Mouse (Mus musculus): ENCODE data around the gene Ntf5. TPM values are rescaled to one million over a fixed set of nuclear protein-coding genes. Genes with fewer than 3 reads are reported as not detected.
A peak's percentile ranks its signal among the peaks of the same experiment; 100 is the strongest.

Gene Ntf5
- polyA plus RNA-seq, 1 experiment from 2014 or later = 2.0 TPM

GRCm38 (mm10) chr7:45426556-45426955 is 13.1 kb downstream of the Ntf5 start:
- Histone ChIP-seq H3K27me3 (replicated peaks; ENCODE audit: control insufficient read depth, insufficient read depth, low read length) (no peaks in the 10 kb centered on the region), H3K4me1 (replicated peaks; ENCODE audit: control insufficient read depth, insufficient read depth, low read length) (no peaks in the 10 kb centered on the region), H3K36me3 (ENCODE audit: control insufficient read depth, insufficient read depth) (peaks cover 91% of the 10 kb centered on the region), H3K4me2 (replicated peaks; ENCODE audit: low read depth) (no peak overlapping the region), H3K4me3 (ENCODE audit: low read depth, low read length) (no peak overlapping the region), H3K9ac (ENCODE audit: low read depth, low read length) (no peak overlapping the region), H3K9me3 (ENCODE audit: control insufficient read depth) (no peaks in the 10 kb centered on the region), H3K27ac (ENCODE audit: low read depth, low read length) (no peak overlapping the region)
- 89% methylated on average over 8 of the region's 8 CpGs for WGBS
- no peak for TF ChIP-seq CTCF (IDR thresholded peaks at IDR 0.05; ENCODE audit: low read depth)
- ATAC-seq = no peak

DNA sequence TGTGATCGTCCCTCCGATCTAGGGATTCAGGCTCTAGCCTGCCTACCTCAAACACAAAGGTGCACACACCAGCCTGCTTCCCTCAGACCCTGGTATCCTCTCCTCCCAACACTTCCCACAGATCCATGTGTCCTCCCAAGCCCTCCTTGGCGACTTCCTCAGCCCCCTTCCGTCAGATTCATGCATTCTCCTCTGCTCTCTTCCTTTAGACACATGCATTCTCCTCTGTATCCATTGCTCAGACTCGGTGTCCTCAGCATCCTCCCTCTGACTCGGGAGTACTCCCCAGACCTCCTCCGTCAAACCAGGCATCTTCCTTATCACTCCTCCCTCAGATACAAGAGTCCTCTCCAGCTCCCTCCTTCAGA is 20.3 kb downstream of the Ntf5 start:
- Histone ChIP-seq H3K9me3 (ENCODE audit: control insufficient read depth) (no peaks in the 10 kb centered on the region), H3K4me1 (replicated peaks; ENCODE audit: control insufficient read depth, insufficient read depth, low read length) (peaks cover 4% of the 10 kb centered on the region; the same call in 1 of the 2 replicates), H3K9ac (ENCODE audit: low read depth, low read length) (peak overlapping the region; percentile 61), H3K4me3 (ENCODE audit: low read depth, low read length) (peak overlapping the region; percentile 77), H3K27ac (ENCODE audit: low read depth, low read length) (peak overlapping the region; percentile 79; the same call in 1 of the 2 replicates), H3K36me3 (ENCODE audit: control insufficient read depth, insufficient read depth) (peaks cover 27% of the 10 kb centered on the region), H3K4me2 (replicated peaks; ENCODE audit: low read depth) (peak overlapping the region; percentile 81), H3K27me3 (replicated peaks; ENCODE audit: control insufficient read depth, insufficient read depth, low read length) (no peaks in the 10 kb centered on the region)
- WGBS = 1% methylated on average over 7 of the region's 7 CpGs
- no peak for ATAC-seq
- no peak for TF ChIP-seq CTCF (IDR thresholded peaks at IDR 0.05; ENCODE audit: low read depth)

GRCm38 (mm10) chr7:45434203-45435015 is 20.9 kb downstream of the Ntf5 start, which contains the start of gene Gys1:
Gene Gys1 (plus strand): TSS chr7:45434844.
- Histone ChIP-seq H3K9ac (ENCODE audit: low read depth, low read length) (peak within 1 kb of the TSS; percentile 61), H3K4me1 (replicated peaks; ENCODE audit: control insufficient read depth, insufficient read depth, low read length) (peaks cover 4% of the 10 kb centered on the region; the same call in 1 of the 2 replicates), H3K4me2 (replicated peaks; ENCODE audit: low read depth) (peak within 1 kb of the TSS; percentile 81), H3K27ac (ENCODE audit: low read depth, low read length) (peak within 1 kb of the TSS; percentile 79), H3K36me3 (ENCODE audit: control insufficient read depth, insufficient read depth) (peaks cover 25% of the 10 kb centered on the region), H3K27me3 (replicated peaks; ENCODE audit: control insufficient read depth, insufficient read depth, low read length) (no peaks in the 10 kb centered on the region), H3K9me3 (ENCODE audit: control insufficient read depth) (no peaks in the 10 kb centered on the region), H3K4me3 (ENCODE audit: low read depth, low read length) (peak within 1 kb of the TSS; percentile 77)
- peak; percentile 98 for TF ChIP-seq CTCF (IDR thresholded peaks at IDR 0.05; ENCODE audit: low read depth)
- ATAC-seq = peak; percentile 98
- WGBS = under 1% methylated on average over 45 of the region's 45 CpGs

DNA sequence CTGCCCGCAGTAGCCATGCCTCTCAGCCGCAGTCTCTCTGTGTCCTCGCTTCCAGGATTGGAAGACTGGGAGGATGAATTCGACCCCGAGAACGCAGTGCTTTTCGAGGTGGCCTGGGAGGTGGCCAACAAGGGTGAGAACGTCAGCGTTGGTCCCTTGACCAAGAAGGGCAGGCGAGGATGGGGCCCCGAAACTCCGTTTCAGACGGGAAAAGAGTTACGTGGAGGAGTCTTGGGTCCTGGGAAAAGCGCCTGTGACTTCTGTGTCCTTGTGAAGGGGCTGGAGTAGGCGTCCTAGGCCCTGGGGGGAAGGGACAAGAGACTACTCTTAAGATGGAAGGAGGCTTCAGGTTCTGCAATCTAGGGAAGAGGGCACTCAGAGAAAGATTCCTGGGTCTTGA is 21.5 kb downstream of the Ntf5 start:
- TF ChIP-seq CTCF (IDR thresholded peaks at IDR 0.05; ENCODE audit: low read depth) = no peak
- ATAC-seq = no peak
- no peaks in the 10 kb centered on the region for H3K27me3 ChIP-seq (replicated peaks; ENCODE audit: control insufficient read depth, insufficient read depth, low read length)
- no peaks in the 10 kb centered on the region for H3K9me3 ChIP-seq (ENCODE audit: control insufficient read depth)
- peaks cover 4% of the 10 kb centered on the region; the same call in 1 of the 2 replicates for H3K4me1 ChIP-seq (replicated peaks; ENCODE audit: control insufficient read depth, insufficient read depth, low read length)
- H3K4me3 ChIP-seq (ENCODE audit: low read depth, low read length) = peak overlapping the region; percentile 77
- 1% methylated on average over 16 of the region's 16 CpGs for WGBS
- H3K36me3 ChIP-seq (ENCODE audit: control insufficient read depth, insufficient read depth) = peaks cover 24% of the 10 kb centered on the region
- peak overlapping the region; percentile 61 for H3K9ac ChIP-seq (ENCODE audit: low read depth, low read length)
- H3K4me2 ChIP-seq (replicated peaks; ENCODE audit: low read depth) = peak overlapping the region; percentile 81
- peak overlapping the region; percentile 42; the same call in 1 of the 2 replicates for H3K27ac ChIP-seq (ENCODE audit: low read depth, low read length)

DNA sequence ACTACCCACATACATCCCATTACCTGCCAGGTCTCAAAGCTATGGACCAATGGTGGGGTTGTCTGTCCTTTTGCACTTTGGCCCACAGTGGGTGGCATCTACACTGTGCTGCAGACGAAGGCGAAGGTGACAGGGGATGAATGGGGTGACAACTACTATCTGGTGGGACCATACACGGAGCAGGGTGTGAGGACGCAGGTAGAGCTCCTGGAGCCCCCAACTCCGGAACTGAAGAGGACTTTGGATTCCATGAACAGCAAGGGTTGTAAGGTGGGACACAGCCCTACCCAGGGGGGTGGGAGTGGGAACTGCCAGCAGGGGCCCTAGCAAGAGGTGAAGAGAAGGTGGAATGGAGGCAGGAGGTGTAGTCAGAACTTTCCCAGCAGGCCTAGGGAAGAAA is 22.9 kb downstream of the Ntf5 start:
- no peak for ATAC-seq
- H3K36me3 ChIP-seq (ENCODE audit: control insufficient read depth, insufficient read depth) = peaks cover 22% of the 10 kb centered on the region
- H3K27ac ChIP-seq (ENCODE audit: low read depth, low read length) = no peak overlapping the region
- H3K4me1 ChIP-seq (replicated peaks; ENCODE audit: control insufficient read depth, insufficient read depth, low read length) = peaks cover 4% of the 10 kb centered on the region; the same call in 1 of the 2 replicates
- H3K27me3 ChIP-seq (replicated peaks; ENCODE audit: control insufficient read depth, insufficient read depth, low read length) = no peaks in the 10 kb centered on the region
- H3K9ac ChIP-seq (ENCODE audit: low read depth, low read length) = no peak overlapping the region
- H3K9me3 ChIP-seq (ENCODE audit: control insufficient read depth) = no peaks in the 10 kb centered on the region
- WGBS = 87% methylated on average over 5 of the region's 5 CpGs
- 0 out of 2 replicates have a peak overlapping the region, but pooled peaks have one; percentile 81 for H3K4me2 ChIP-seq (replicated peaks; ENCODE audit: low read depth)
- H3K4me3 ChIP-seq (ENCODE audit: low read depth, low read length) = no peak overlapping the region
- no peak for TF ChIP-seq CTCF (IDR thresholded peaks at IDR 0.05; ENCODE audit: low read depth)

DNA sequence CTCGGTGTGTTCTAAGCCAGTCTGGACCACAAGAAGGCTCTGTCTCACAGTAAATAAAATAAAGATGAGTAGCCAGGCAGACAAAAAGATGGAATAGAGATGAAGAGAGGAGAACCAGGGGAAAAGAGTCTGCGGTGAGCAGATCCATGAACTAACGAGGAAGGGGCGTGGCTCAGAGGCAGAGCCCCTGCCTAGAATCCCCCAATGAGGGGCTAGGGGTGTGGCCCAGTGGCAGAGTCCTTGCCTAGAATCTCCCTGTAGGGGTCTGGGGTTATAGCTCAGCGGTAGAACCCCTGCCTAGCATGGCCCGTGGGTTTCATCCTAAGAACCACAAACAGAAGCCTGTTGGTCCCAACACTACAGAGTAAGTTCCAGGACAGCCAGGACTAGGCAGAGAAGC is 23.6 kb downstream of the Ntf5 start:
- no peak overlapping the region for H3K27ac ChIP-seq (ENCODE audit: low read depth, low read length)
- H3K4me2 ChIP-seq (replicated peaks; ENCODE audit: low read depth) = no peak overlapping the region
- H3K9ac ChIP-seq (ENCODE audit: low read depth, low read length) = no peak overlapping the region
- H3K9me3 ChIP-seq (ENCODE audit: control insufficient read depth) = no peaks in the 10 kb centered on the region
- no peak overlapping the region for H3K4me3 ChIP-seq (ENCODE audit: low read depth, low read length)
- ATAC-seq = no peak
- H3K27me3 ChIP-seq (replicated peaks; ENCODE audit: control insufficient read depth, insufficient read depth, low read length) = no peaks in the 10 kb centered on the region
- WGBS = 63% methylated on average over 6 of the region's 6 CpGs
- peaks cover 25% of the 10 kb centered on the region for H3K36me3 ChIP-seq (ENCODE audit: control insufficient read depth, insufficient read depth)
- H3K4me1 ChIP-seq (replicated peaks; ENCODE audit: control insufficient read depth, insufficient read depth, low read length) = peaks cover 4% of the 10 kb centered on the region; the same call in 1 of the 2 replicates
- TF ChIP-seq CTCF (IDR thresholded peaks at IDR 0.05; ENCODE audit: low read depth) = no peak
